Mouse (Mus musculus): ENCODE measurements at regions not wholly inside any gene's neighbourhood (a gene's known extent, or its start where the extent isn't known, plus 50 kb on each side); places are given as distances from the start of the nearest gene placed in this dataset.

DNA sequence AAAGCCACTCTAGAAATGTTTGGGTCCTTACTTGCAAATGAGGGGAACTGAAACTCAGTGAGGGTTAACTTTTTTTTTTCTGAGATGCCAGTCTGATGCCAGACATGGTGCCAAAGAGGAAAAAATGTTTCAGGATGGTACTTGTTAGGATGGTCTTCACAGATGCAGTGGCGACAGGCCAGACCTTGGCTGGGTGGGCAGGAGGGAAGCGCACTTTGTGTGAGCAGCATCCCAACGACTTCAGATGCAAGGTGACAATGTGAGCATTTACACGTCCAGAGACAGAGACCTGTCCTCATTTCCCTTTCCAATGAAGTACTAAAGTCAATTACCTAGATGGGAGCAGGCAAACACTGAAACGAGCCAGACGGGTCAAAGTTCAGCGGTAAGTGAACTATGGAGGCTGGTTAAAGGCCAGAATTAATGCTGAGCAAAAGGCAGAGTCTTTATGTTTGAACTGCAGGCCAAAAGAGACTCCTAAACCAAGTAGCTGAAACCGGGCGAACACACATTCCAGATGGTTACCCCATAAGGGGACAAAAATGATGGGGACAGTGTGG is 213.7 kb upstream of the Ccdc122 start:
- TF ChIP-seq CHD2 (IDR thresholded peaks at IDR 0.05; ENCODE audit: low read depth, low read length), result no peak
- no peak for TF ChIP-seq ZNF384 (IDR thresholded peaks at IDR 0.05; ENCODE audit: low read depth, low read length)
- no peak for TF ChIP-seq ZC3H11A (IDR thresholded peaks at IDR 0.05; ENCODE audit: borderline replicate concordance, low read depth, low read length)
- no peak for TF ChIP-seq HCFC1 (IDR thresholded peaks at IDR 0.05; ENCODE audit: borderline replicate concordance, insufficient read depth, low read length)
- TF ChIP-seq MAFK (IDR thresholded peaks at IDR 0.05; ENCODE audit: insufficient read depth, low read depth, low read length), result no peak
